Mouse (Mus musculus) limb, embryonic 13.5 days (tissue): ENCODE results near the gene Proser1. TPM values are rescaled to one million over a fixed set of nuclear protein-coding genes. Genes with fewer than 3 reads are reported as not detected.

Experiments used
- ATAC-seq: fragments of 200-750 bp; cut with Nextera tagmentation; 2 replicates; pipeline ENCODE4 v1.8.0; 2017; ENCODE audit warnings: low read depth, moderate number of reproducible peaks, moderate TSS enrichment; ENCODE audit not compliant: low FRiP score
- H3K27ac ChIP-seq: fragments of 300-500 bp; sonication (generic); 2 replicates; pipeline ENCODE4 v1.5.1; 2015; ENCODE audit warnings: inconsistent platforms, mild to moderate bottlenecking, moderate library complexity
- H3K27me3 ChIP-seq: fragments of 300-500 bp; sonication (generic); 2 replicates; pipeline ENCODE4 v1.6.1; 2015; ENCODE audit warnings: mild to moderate bottlenecking, inconsistent platforms
- H3K36me3 ChIP-seq: fragments of 300-500 bp; sonication (generic); 2 replicates; pipeline ENCODE4 v1.6.1; 2015; ENCODE audit warnings: inconsistent platforms, mild to moderate bottlenecking, moderate library complexity
- H3K4me1 ChIP-seq: fragments of 300-500 bp; sonication (generic); 2 replicates; pipeline ENCODE4 v1.6.1; 2015; ENCODE audit warnings: inconsistent platforms
- H3K4me2 ChIP-seq: fragments of 300-500 bp; sonication (generic); replicated peaks from 2 replicates; pipeline ENCODE4 v1.6.1; 2015; ENCODE audit warnings: inconsistent platforms, mild to moderate bottlenecking, moderate library complexity
- H3K4me3 ChIP-seq: fragments of 300-500 bp; sonication (generic); 2 replicates; pipeline ENCODE4 v1.5.1; 2015; ENCODE audit warnings: moderate library complexity, mild to moderate bottlenecking, inconsistent platforms
- H3K9ac ChIP-seq: fragments of 300-500 bp; sonication (generic); 2 replicates; pipeline ENCODE4 v1.6.1; 2015; ENCODE audit warnings: mild to moderate bottlenecking, inconsistent platforms
- H3K9me3 ChIP-seq: fragments of 300-500 bp; sonication (generic); 2 replicates; pipeline ENCODE4 v1.6.1; 2016; ENCODE audit warnings: inconsistent platforms
- WGBS: fragments of 180-500 bp; shearing (Covaris S2); methylation state at CpG from one replicate; pipeline ENCODE4 v1.1.7; 2015; 5-methylcytosine and 5-hydroxymethylcytosine counted together
- polyA plus RNA-seq: library from polyadenylated mRNA; unstranded; fragments of >200 nt; fragmentation: Nextera tagmentation; extraction: Ambion mirVana; gene quantifications from 2 replicates; pipeline ENCODE4 v1.2.1, GENCODE M21; 2015

Gene Proser1
- polyA plus RNA-seq, 1 experiment from 2014 or later: 22.9 TPM

DNA sequence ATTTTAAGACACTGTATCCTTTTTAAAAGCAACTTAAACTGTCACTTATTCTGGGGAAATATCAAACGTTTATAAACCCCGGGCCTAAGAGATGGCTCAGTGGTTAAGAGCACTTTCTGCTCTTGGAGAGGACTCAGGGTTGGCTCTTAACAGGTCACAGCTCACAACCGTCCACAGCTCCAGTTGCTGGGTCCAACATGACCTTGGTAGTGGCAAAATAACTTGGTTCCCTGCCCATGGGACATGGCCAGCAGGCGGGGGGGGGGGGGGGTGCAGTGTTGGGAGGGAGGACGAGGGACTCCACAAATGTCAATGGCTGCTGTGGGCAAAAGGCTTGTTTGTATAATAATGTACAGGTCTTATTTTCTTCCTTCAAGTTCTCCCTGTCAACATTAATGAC lies 3.9 kb downstream of the Proser1 start:
- Histone ChIP-seq H3K36me3 (peaks cover 34% of the 10 kb centered on the region), H3K4me2 (no peak overlapping the region), H3K4me3 (no peak overlapping the region), H3K9ac (no peak overlapping the region), H3K27me3 (no peaks in the 10 kb centered on the region), H3K27ac (no peak overlapping the region), H3K4me1 (peaks cover 29% of the 10 kb centered on the region), H3K9me3 (no peaks in the 10 kb centered on the region)
- 85% methylated on average over 5 of the region's 5 CpGs for WGBS
- no peak for ATAC-seq

GRCm38 (mm10) chr3:53469650-53470049 lies 6.2 kb downstream of the Proser1 start:
- no peaks in the 10 kb centered on the region for H3K27me3 ChIP-seq
- no peak overlapping the region for H3K27ac ChIP-seq
- H3K4me2 ChIP-seq: no peak overlapping the region
- H3K9me3 ChIP-seq: no peaks in the 10 kb centered on the region
- WGBS: 92% methylated on average over 5 of the region's 5 CpGs
- no peak overlapping the region for H3K9ac ChIP-seq
- no peak overlapping the region for H3K4me3 ChIP-seq
- H3K4me1 ChIP-seq: peaks cover 25% of the 10 kb centered on the region
- H3K36me3 ChIP-seq: peaks cover 57% of the 10 kb centered on the region
- ATAC-seq: no peak

GRCm38 (mm10) chr3:53472061-53472460 lies 8.6 kb downstream of the Proser1 start:
- Histone ChIP-seq H3K4me3 (no peak overlapping the region), H3K4me1 (peaks cover 4% of the 10 kb centered on the region; the same call in 1 of the 2 replicates), H3K27ac (no peak overlapping the region), H3K27me3 (no peaks in the 10 kb centered on the region), H3K4me2 (no peak overlapping the region), H3K9me3 (no peaks in the 10 kb centered on the region), H3K36me3 (peaks cover 79% of the 10 kb centered on the region), H3K9ac (no peak overlapping the region)
- no peak for ATAC-seq
- WGBS: 92% methylated on average over 5 of the region's 5 CpGs

GRCm38 (mm10) chr3:53474179-53474578 lies 10.7 kb downstream of the Proser1 start:
- H3K27me3 ChIP-seq: no peaks in the 10 kb centered on the region
- whole genome bisulfite sequencing: 77% methylated on average over 4 of the region's 4 CpGs
- ATAC-seq: no peak
- no peaks in the 10 kb centered on the region for H3K4me1 ChIP-seq
- no peak overlapping the region for H3K4me3 ChIP-seq
- H3K9ac ChIP-seq: no peak overlapping the region
- H3K4me2 ChIP-seq: no peak overlapping the region
- peaks cover 95% of the 10 kb centered on the region for H3K36me3 ChIP-seq
- no peaks in the 10 kb centered on the region for H3K9me3 ChIP-seq
- no peak overlapping the region for H3K27ac ChIP-seq

DNA sequence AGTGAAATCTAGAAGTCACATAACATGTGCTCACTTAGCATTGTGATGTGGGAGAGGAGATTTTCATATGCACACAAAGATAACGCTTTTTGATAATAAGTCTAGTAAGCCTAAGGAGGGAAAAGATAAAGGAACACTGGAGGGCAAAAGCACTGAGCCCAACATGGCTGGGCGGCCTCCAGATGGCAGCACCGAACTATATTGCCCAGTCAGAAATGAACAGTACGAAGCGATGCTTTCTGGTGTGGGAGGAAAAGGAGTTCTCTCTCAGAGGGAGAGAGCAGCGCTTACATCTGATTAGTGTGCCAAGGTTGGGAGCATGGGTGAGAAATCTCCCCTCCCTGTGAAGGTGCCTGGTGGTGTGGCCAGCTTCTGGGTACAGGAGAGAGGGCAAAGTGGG lies 12.4 kb downstream of the Proser1 start:
- no peak for ATAC-seq
- Histone ChIP-seq H3K9ac (no peak overlapping the region), H3K27ac (no peak overlapping the region), H3K4me1 (no peaks in the 10 kb centered on the region), H3K4me2 (no peak overlapping the region), H3K4me3 (no peak overlapping the region), H3K27me3 (no peaks in the 10 kb centered on the region), H3K9me3 (no peaks in the 10 kb centered on the region), H3K36me3 (peaks cover 94% of the 10 kb centered on the region)
- WGBS: 79% methylated on average over 6 of the region's 6 CpGs

- 78% methylated on average over 17 of the region's 17 CpGs for WGBS
- Histone ChIP-seq H3K27me3 (no peaks in the 10 kb centered on the region), H3K9ac (no peak overlapping the region), H3K4me1 (no peaks in the 10 kb centered on the region), H3K4me2 (no peak overlapping the region), H3K36me3 (peaks cover 93% of the 10 kb centered on the region), H3K27ac (no peak overlapping the region), H3K4me3 (no peak overlapping the region), H3K9me3 (no peaks in the 10 kb centered on the region)
- peak; percentile 48 for ATAC-seq
Measured at GRCm38 (mm10) chr3:53477468-53477867, 14.0 kb downstream of the Proser1 start.

DNA sequence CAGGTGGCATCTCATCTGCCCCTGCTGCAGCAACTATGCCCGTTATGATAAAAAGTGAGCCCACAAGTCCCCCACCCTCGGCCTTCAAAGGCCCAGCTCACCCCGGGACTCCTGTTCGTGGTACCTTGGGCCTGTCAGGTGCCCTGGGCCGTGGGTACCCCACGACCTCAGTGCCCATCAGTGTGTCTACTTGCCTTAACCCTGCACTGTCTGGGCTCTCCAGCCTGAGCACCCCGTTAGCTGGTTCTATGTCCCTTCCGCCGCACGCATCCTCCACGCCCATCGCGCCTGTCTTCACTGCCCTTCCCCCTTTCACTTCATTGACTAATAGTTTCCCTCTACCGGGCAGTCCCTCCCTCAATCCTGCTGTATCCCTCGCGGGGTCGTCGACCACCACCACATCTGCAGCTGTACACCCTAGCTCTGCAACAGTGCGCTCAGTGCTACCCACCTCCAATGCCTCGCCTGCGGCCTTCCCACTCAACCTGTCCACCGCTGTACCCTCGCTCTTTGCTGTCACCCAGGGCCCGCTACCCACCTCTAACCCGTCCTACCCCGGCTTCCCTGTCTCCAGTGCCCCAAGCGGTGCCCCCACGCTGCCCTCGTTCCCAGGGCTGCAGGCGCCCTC lies 15.1 kb downstream of the Proser1 start:
- no peak overlapping the region for H3K4me3 ChIP-seq
- no peaks in the 10 kb centered on the region for H3K4me1 ChIP-seq
- no peaks in the 10 kb centered on the region for H3K9me3 ChIP-seq
- ATAC-seq: no peak
- peaks cover 86% of the 10 kb centered on the region for H3K36me3 ChIP-seq
- WGBS: 95% methylated on average over 30 of the region's 30 CpGs
- H3K27me3 ChIP-seq: no peaks in the 10 kb centered on the region
- no peak overlapping the region for H3K4me2 ChIP-seq
- no peak overlapping the region for H3K9ac ChIP-seq
- no peak overlapping the region for H3K27ac ChIP-seq

GRCm38 (mm10) chr3:53483414-53484059 lies 20.1 kb downstream of the Proser1 start:
- H3K27me3 ChIP-seq: no peaks in the 10 kb centered on the region
- 84% methylated on average over 8 of the region's 8 CpGs for WGBS
- no peak overlapping the region for H3K4me2 ChIP-seq
- H3K4me3 ChIP-seq: no peak overlapping the region
- no peaks in the 10 kb centered on the region for H3K9me3 ChIP-seq
- H3K9ac ChIP-seq: no peak overlapping the region
- 0 out of 2 replicates have a peak, but pooled peaks cover 4% of the 10 kb centered on the region for H3K4me1 ChIP-seq
- H3K36me3 ChIP-seq: peaks cover 38% of the 10 kb centered on the region
- ATAC-seq: no peak
- H3K27ac ChIP-seq: no peak overlapping the region

DNA sequence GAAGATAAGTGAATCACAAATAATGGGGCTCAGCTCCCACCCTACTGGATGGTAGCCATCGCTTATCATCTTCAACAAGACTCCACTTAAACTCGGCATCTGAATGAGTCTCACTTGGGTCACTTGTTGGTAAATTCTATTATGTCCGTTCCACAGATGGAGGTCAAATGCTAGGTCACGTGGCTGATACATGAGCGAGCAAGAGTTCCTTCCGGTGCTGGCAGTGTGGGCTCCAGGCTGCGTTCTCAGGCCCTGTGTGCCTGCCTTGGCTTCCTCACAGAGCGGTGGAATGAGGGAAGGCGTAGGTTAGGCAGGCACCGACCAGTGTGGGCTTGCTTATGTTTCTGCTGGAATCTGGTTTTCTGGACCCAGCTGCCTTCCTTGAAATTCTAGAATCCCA lies 23.1 kb downstream of the Proser1 start:
- Histone ChIP-seq H3K4me1 (0 out of 2 replicates have a peak, but pooled peaks cover 4% of the 10 kb centered on the region), H3K27ac (no peak overlapping the region), H3K27me3 (no peaks in the 10 kb centered on the region), H3K9me3 (no peaks in the 10 kb centered on the region), H3K4me3 (no peak overlapping the region), H3K9ac (no peak overlapping the region), H3K36me3 (peaks cover 12% of the 10 kb centered on the region), H3K4me2 (no peak overlapping the region)
- ATAC-seq: no peak
- 75% methylated on average over 10 of the region's 10 CpGs for WGBS

- no peaks in the 10 kb centered on the region for H3K9me3 ChIP-seq
- no peak overlapping the region for H3K4me2 ChIP-seq
- no peak overlapping the region for H3K9ac ChIP-seq
- no peak overlapping the region for H3K4me3 ChIP-seq
- ATAC-seq: no peak
- H3K36me3 ChIP-seq: peaks cover 7% of the 10 kb centered on the region
- H3K27ac ChIP-seq: no peak overlapping the region
- no peaks in the 10 kb centered on the region for H3K27me3 ChIP-seq
- 0 out of 2 replicates have a peak, but pooled peaks cover 4% of the 10 kb centered on the region for H3K4me1 ChIP-seq
- 75% methylated on average over 9 of the region's 9 CpGs for WGBS
Measured at GRCm38 (mm10) chr3:53486996-53487576, 23.6 kb downstream of the Proser1 start.

GRCm38 (mm10) chr3:53488353-53488752 lies 24.9 kb downstream of the Proser1 start, which contains the start of gene Stoml3:
Gene Stoml3, plus strand, starts transcription at chr3:53488653.
- peaks cover 3% of the 10 kb centered on the region; the same call in 1 of the 2 replicates for H3K27me3 ChIP-seq
- ATAC-seq: no peak
- WGBS: 78% methylated on average over 6 of the region's 6 CpGs
- no peaks in the 10 kb centered on the region for H3K9me3 ChIP-seq
- H3K4me1 ChIP-seq: 0 out of 2 replicates have a peak, but pooled peaks cover 4% of the 10 kb centered on the region
- H3K36me3 ChIP-seq: no peaks in the 10 kb centered on the region
- H3K4me2 ChIP-seq: no peak within 1 kb of the TSS
- no peak within 1 kb of the TSS for H3K27ac ChIP-seq
- no peak within 1 kb of the TSS for H3K9ac ChIP-seq
- H3K4me3 ChIP-seq: no peak within 1 kb of the TSS

DNA sequence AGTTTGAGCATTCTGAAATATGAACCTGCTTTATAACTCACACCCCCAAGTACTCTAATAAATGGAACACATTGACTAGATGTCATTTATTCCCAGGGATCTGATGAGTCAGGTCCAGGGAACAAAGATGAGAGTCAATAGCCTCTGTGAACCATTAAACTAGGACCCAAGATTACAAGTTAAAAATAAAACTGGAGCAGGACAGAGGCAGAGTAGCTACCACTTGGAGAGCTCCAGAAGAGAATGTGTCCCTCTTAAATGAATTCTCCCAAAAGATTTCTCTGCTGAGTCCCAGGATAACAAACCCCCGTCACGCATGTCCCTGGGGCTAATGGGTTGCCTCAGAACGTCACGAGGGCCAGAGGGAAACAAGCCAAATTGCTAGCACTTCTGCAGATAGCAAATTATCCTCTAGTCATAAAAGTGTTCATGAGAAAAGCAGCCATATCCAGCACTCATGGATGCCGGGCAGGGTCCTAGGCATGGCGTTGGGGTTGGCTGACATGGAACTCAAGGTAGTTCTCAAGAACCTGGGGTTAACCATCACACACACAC lies 35.0 kb downstream of the Proser1 start:
- no peak overlapping the region for H3K4me3 ChIP-seq
- H3K9ac ChIP-seq: no peak overlapping the region
- no peak for ATAC-seq
- WGBS: 70% methylated on average over 6 of the region's 6 CpGs
- H3K27me3 ChIP-seq: no peaks in the 10 kb centered on the region
- H3K36me3 ChIP-seq: no peaks in the 10 kb centered on the region
- no peak overlapping the region for H3K4me2 ChIP-seq
- H3K27ac ChIP-seq: no peak overlapping the region
- no peaks in the 10 kb centered on the region for H3K4me1 ChIP-seq
- H3K9me3 ChIP-seq: no peaks in the 10 kb centered on the region
